Mouse (Mus musculus) MEL (cell line): ENCODE measurements around the gene Lmtk3. TPM values are rescaled to one million over a fixed set of nuclear protein-coding genes. Genes with fewer than 3 reads are reported as not detected.

Experiments
- DNase-seq: peaks from one replicate; pipeline ENCODE4 v3.0.0; 2011; ENCODE audit warnings: low read depth, low spot score
- H3K27ac ChIP-seq: 2 replicates; pipeline ENCODE4 v1.5.1; 2012; ENCODE audit warnings: low read depth, mild to moderate bottlenecking, control low read depth, low read length, moderate library complexity; ENCODE audit not compliant: control insufficient read depth
- H3K27me3 ChIP-seq, 2 experiments: fragments of 150-350 bp in 1 of 2; sonication (generic) in 1 of 2; 2 replicates each; pipeline ENCODE4 v1.6.1; 2012; ENCODE audit warnings: low read length in 2 of 2, mild to moderate bottlenecking in 2 of 2, improper control_type of control experiment in 1 of 2, moderate library complexity in 1 of 2; ENCODE audit not compliant: insufficient read depth in 2 of 2, control insufficient read depth in 1 of 2
- H3K36me3 ChIP-seq, 2 experiments: 2 replicates each; pipeline ENCODE4 v1.6.1; 2012 to 2014; ENCODE audit warnings: low read length in 2 of 2, improper control_type of control experiment in 1 of 2, inconsistent platforms in 1 of 2, mild to moderate bottlenecking in 1 of 2; ENCODE audit not compliant: insufficient read depth in 2 of 2, control insufficient read depth in 1 of 2
- H3K4me1 ChIP-seq, 2 experiments: fragments of 150-350 bp in 1 of 2; sonication (generic) in 1 of 2; 2 replicates each; pipeline ENCODE4 v1.6.1; 2012; ENCODE audit warnings: low read length in 2 of 2, improper control_type of control experiment in 1 of 2, mild to moderate bottlenecking in 1 of 2; ENCODE audit not compliant: insufficient read depth in 2 of 2, control insufficient read depth in 1 of 2
- H3K4me3 ChIP-seq, 2 experiments: fragments of 150-350 bp in 1 of 2; sonication (generic) in 1 of 2; 2 replicates each; pipeline ENCODE4 v1.5.1; 2012; ENCODE audit warnings: low read depth in 2 of 2, low read length in 2 of 2, mild to moderate bottlenecking in 2 of 2, moderate library complexity in 2 of 2, control low read depth in 1 of 2, improper control_type of control experiment in 1 of 2; ENCODE audit not compliant: control insufficient read depth in 1 of 2, insufficient read depth in 1 of 2
- H3K79me2 ChIP-seq: 2 replicates; pipeline ENCODE4 v1.6.1; 2012; ENCODE audit warnings: mild to moderate bottlenecking, low read length, moderate library complexity; ENCODE audit not compliant: control insufficient read depth, poor library complexity, insufficient read depth
- H3K9ac ChIP-seq: 2 replicates; pipeline ENCODE4 v1.6.1; 2012; ENCODE audit warnings: low read depth, mild to moderate bottlenecking, control low read depth, low read length, moderate library complexity; ENCODE audit not compliant: control insufficient read depth, poor library complexity, severe bottlenecking
- H3K9me3 ChIP-seq: fragments of 150-350 bp; sonication (generic); replicated peaks from 2 replicates; pipeline ENCODE4 v1.6.1; 2012; ENCODE audit warnings: mild to moderate bottlenecking, low read length, improper control_type of control experiment, moderate library complexity; ENCODE audit not compliant: insufficient read depth
- BHLHE40 ChIP-seq: IDR thresholded peaks from 2 replicates; pipeline ENCODE4 v1.6.1; 2012; ENCODE audit warnings: low read depth, mild to moderate bottlenecking, inconsistent platforms, low read length, improper control_type of control experiment, borderline replicate concordance
- CTCF ChIP-seq, 3 experiments: IDR thresholded peaks in 2 of 3; conservative IDR thresholded peaks in 1 of 3; 2 replicates each; pipeline ENCODE4 v1.5.1; 2011 to 2012; ENCODE audit warnings: low read length in 3 of 3, low read depth in 2 of 3, mild to moderate bottlenecking in 2 of 3, improper control_type of control experiment in 1 of 3, inconsistent platforms in 1 of 3, mixed read lengths in 1 of 3, moderate library complexity in 1 of 3; ENCODE audit not compliant: control insufficient read depth in 1 of 3, insufficient read depth in 1 of 3, poor library complexity in 1 of 3, severe bottlenecking in 1 of 3
- E2F4 ChIP-seq: IDR thresholded peaks from 2 replicates; pipeline ENCODE4 v1.6.1; 2011; ENCODE audit warnings: low read depth, low read length, improper control_type of control experiment, borderline replicate concordance
- ELF1 ChIP-seq: IDR thresholded peaks from 2 replicates; pipeline ENCODE4 v1.6.1; 2014; ENCODE audit warnings: low read depth, mild to moderate bottlenecking, inconsistent platforms, low read length, improper control_type of control experiment, moderate library complexity
- GABPA ChIP-seq: IDR thresholded peaks from 2 replicates; pipeline ENCODE4 v1.6.1; 2012; ENCODE audit warnings: low read depth, mild to moderate bottlenecking, inconsistent platforms, low read length, improper control_type of control experiment, moderate library complexity
- HCFC1 ChIP-seq: IDR thresholded peaks from 2 replicates; pipeline ENCODE4 v1.6.1; 2012; ENCODE audit warnings: low read depth, mild to moderate bottlenecking, inconsistent platforms, low read length, improper control_type of control experiment, moderate library complexity
- KAT2A ChIP-seq: conservative IDR thresholded peaks from 2 replicates; pipeline ENCODE4 v1.6.1; 2012; ENCODE audit warnings: low read depth, low read length, improper control_type of control experiment, inconsistent platforms
- MAFK ChIP-seq: IDR thresholded peaks from 2 replicates; pipeline ENCODE4 v1.6.1; 2011; ENCODE audit warnings: low read depth, mild to moderate bottlenecking, low read length, improper control_type of control experiment, borderline replicate concordance
- MAZ ChIP-seq: IDR thresholded peaks from 2 replicates; pipeline ENCODE4 v1.6.1; 2012; ENCODE audit warnings: low read depth, mild to moderate bottlenecking, inconsistent platforms, low read length, improper control_type of control experiment
- MEF2A ChIP-seq: IDR thresholded peaks from 2 replicates; pipeline ENCODE4 v1.6.1; 2014; ENCODE audit warnings: low read depth, mild to moderate bottlenecking, inconsistent platforms, low read length, improper control_type of control experiment; ENCODE audit not compliant: poor library complexity, insufficient replicate concordance, severe bottlenecking; ENCODE audit errors: extremely low read depth
- NELFE ChIP-seq: IDR thresholded peaks from 2 replicates; pipeline ENCODE4 v1.6.1; 2011; ENCODE audit warnings: low read depth, low read length, improper control_type of control experiment
- POLR2A ChIP-seq, 2 experiments: IDR thresholded peaks; 2 replicates each; pipeline ENCODE4 v1.6.1; 2011 to 2012; ENCODE audit warnings: low read length in 2 of 2, mild to moderate bottlenecking in 2 of 2, control low read depth in 1 of 2, improper control_type of control experiment in 1 of 2, low read depth in 1 of 2, moderate library complexity in 1 of 2; ENCODE audit not compliant: control insufficient read depth in 1 of 2, insufficient read depth in 1 of 2, poor library complexity in 1 of 2
- POLR2AphosphoS2 ChIP-seq: IDR thresholded peaks from 2 replicates; pipeline ENCODE4 v1.6.1; 2011; ENCODE audit warnings: low read length, improper control_type of control experiment
- SIN3A ChIP-seq: IDR thresholded peaks from 2 replicates; pipeline ENCODE4 v1.6.1; 2012; ENCODE audit warnings: low read length, improper control_type of control experiment, inconsistent platforms
- TAL1 ChIP-seq: IDR thresholded peaks from 2 replicates; pipeline ENCODE4 v1.6.1; 2012; ENCODE audit warnings: mild to moderate bottlenecking, inconsistent platforms, low read length, moderate library complexity, mixed read lengths
- TBP ChIP-seq: IDR thresholded peaks from 2 replicates; pipeline ENCODE4 v1.8.0; 2011; ENCODE audit warnings: low read depth, low read length, improper control_type of control experiment
- USF1 ChIP-seq: IDR thresholded peaks from 2 replicates; pipeline ENCODE4 v1.6.1; 2014; ENCODE audit warnings: low read depth, mild to moderate bottlenecking, inconsistent platforms, low read length, improper control_type of control experiment, moderate library complexity
- USF2 ChIP-seq, 2 experiments: IDR thresholded peaks; 2 replicates each; pipeline ENCODE4 v1.6.1; 2011 to 2012; ENCODE audit warnings: improper control_type of control experiment in 2 of 2, low read length in 2 of 2, borderline replicate concordance in 1 of 2, inconsistent platforms in 1 of 2, low read depth in 1 of 2, mild to moderate bottlenecking in 1 of 2; ENCODE audit not compliant: insufficient read depth in 1 of 2
- ZMIZ1 ChIP-seq: IDR thresholded peaks from 2 replicates; pipeline ENCODE4 v1.6.1; 2012; ENCODE audit warnings: low read depth, mild to moderate bottlenecking, inconsistent platforms, low read length, improper control_type of control experiment, moderate library complexity
- ZNF384 ChIP-seq: IDR thresholded peaks from 2 replicates; pipeline ENCODE4 v1.6.1; 2012; ENCODE audit warnings: low read depth, mild to moderate bottlenecking, inconsistent platforms, low read length, improper control_type of control experiment
- polyA plus RNA-seq, 2 experiments: library from polyadenylated mRNA; stranded (reverse) in 1 of 2; unstranded in 1 of 2; fragments of >175 nt in 1 of 2; fragments of >200 nt in 1 of 2; gene quantifications; 2 replicates each; pipeline versions ENCODE4 v1.2.1 to v1.2.4; 2012; ENCODE audit warnings: low replicate concordance in 2 of 2, low read depth in 1 of 2; ENCODE audit not compliant: insufficient read length in 2 of 2, insufficient read depth in 1 of 2, missing spikeins in 1 of 2
- total RNA-seq: library from RNA; depleted of rRNA; stranded (reverse); fragments of 300-350 nt; gene quantifications from 2 replicates; pipeline ENCODE4 v1.2.3, GENCODE M21; 2012

The Lmtk3 gene
- total and polyA plus RNA-seq, 3 experiments: 0.04 to 0.40 TPM; not detected in 1

DNA sequence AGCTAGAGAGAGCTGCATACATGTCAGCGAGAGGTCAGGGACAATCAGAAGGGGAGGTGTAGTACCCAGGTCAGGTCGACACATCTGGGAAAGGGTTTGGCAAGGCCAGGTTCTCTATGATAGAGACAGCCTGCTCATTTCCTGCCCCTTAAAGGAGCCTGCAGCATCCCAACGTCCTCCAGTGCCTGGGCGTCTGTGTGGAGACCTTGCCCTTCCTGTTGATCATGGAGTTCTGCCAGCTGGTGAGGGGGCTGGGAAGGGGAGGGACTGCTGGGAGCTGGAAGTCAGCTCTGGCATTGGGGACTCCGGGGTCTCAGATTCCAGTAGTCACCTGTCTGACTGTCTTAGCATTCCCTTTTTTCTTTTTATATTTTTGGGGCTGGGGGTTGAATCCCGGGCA, 7.2 kb downstream of the Lmtk3 start:
- Histone ChIP-seq H3K4me3 (no peak overlapping the region), H3K9ac (no peak overlapping the region), H3K27ac (no peak overlapping the region), H3K9me3 (no peaks in the 10 kb centered on the region), H3K36me3 (no peaks in the 10 kb centered on the region), H3K27me3 (peaks cover 0 to 1% of the 10 kb centered on the region in 2 experiments; a peak in 2 of 4 replicates), H3K79me2 (no peaks in the 10 kb centered on the region), H3K4me1 (no peaks in the 10 kb centered on the region)
- TF ChIP-seq BHLHE40 (no peak), E2F4 (no peak), POLR2A (IDR thresholded peaks at IDR 0.05; ENCODE audit: control insufficient read depth in 1 of 2, insufficient read depth in 1 of 2, low read depth in 1 of 2, low read length in 2 of 2, poor library complexity in 1 of 2) (no peak), GABPA (no peak), CTCF (IDR thresholded peaks at IDR 0.05 in 2 of 3, conservative IDR thresholded peaks at IDR 0.05 in 1 of 3; ENCODE audit: control insufficient read depth in 1 of 3, insufficient read depth in 1 of 3, low read depth in 2 of 3, low read length in 3 of 3, poor library complexity in 1 of 3, severe bottlenecking in 1 of 3) (no peak), ZMIZ1 (no peak), ELF1 (no peak), NELFE (no peak), POLR2AphosphoS2 (no peak), MAFK (no peak), HCFC1 (no peak), USF2 (IDR thresholded peaks at IDR 0.05; ENCODE audit: borderline replicate concordance in 1 of 2, insufficient read depth in 1 of 2, low read depth in 1 of 2, low read length in 2 of 2) (no peak), MEF2A (no peak), USF1 (no peak), SIN3A (no peak), TAL1 (no peak)
- no peak for DNase-seq

DNA sequence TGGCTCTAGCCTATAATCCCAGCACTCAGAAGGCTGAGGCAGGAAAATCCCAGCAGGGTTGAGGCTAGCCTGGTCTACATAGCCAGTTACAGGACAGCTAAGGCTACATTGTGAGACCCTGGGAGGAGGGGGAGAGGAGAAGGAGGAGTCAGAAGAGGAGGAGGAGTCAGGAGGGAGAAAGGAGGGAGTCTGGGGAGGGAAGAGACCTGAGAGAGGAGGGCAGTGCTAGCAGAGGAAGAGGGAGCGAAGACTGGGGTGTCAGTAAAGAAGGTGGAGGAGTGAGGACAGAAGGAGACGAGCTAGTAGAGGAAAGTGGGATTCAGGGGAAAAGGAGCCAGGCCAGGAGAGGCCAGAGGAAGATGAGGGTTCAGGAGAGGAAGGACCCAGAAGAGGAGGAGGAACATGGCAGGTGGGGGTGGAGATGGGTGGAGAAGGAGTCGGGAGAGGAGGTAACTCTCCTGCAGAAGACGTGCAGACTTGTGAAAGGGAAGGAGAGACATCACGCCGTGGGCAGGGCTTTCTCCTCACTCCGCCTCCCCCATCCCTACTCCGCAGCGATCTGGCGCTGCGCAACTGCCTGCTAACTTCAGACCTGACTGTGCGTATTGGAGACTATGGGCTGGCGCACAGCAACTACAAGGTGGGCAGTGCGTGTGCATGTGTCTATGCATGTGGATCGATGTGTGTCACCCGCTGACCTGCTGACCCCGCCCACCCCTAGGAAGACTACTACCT, 8.4 kb downstream of the Lmtk3 start:
- H3K9me3 ChIP-seq: no peaks in the 10 kb centered on the region
- H3K4me3 ChIP-seq: no peak overlapping the region
- H3K79me2 ChIP-seq: no peaks in the 10 kb centered on the region
- H3K4me1 ChIP-seq: peaks cover 0 to 2% of the 10 kb centered on the region in 2 experiments; a peak in 1 of 4 replicates
- no peak overlapping the region for H3K9ac ChIP-seq
- no peak for TF ChIP-seq ELF1
- no peak for TF ChIP-seq TBP
- no peak for TF ChIP-seq MAFK
- TF ChIP-seq BHLHE40: no peak
- no peak for TF ChIP-seq MAZ
- no peak for TF ChIP-seq KAT2A
- no peak for TF ChIP-seq POLR2AphosphoS2
- no peak for TF ChIP-seq GABPA
- TF ChIP-seq USF1: no peak
- TF ChIP-seq ZNF384: no peak
- no peak for TF ChIP-seq NELFE
- TF ChIP-seq TAL1: no peak
- H3K27ac ChIP-seq: no peak overlapping the region
- peaks cover 0 to 1% of the 10 kb centered on the region in 2 experiments; a peak in 2 of 4 replicates for H3K27me3 ChIP-seq
- DNase-seq: no peak
- H3K36me3 ChIP-seq: no peaks in the 10 kb centered on the region
